Mouse (Mus musculus): ENCODE results near the gene Rfesd.

Gene Rfesd

GRCm38 (mm10) chr13:75981901-75982300 lies 36.6 kb downstream of the Rfesd start:
- no peak for DNase-seq (ENCODE audit: low spot score)

GRCm38 (mm10) chr13:75976649-75977048 lies 41.9 kb downstream of the Rfesd start:
- DNase-seq (ENCODE audit: low spot score), result no peak

DNA sequence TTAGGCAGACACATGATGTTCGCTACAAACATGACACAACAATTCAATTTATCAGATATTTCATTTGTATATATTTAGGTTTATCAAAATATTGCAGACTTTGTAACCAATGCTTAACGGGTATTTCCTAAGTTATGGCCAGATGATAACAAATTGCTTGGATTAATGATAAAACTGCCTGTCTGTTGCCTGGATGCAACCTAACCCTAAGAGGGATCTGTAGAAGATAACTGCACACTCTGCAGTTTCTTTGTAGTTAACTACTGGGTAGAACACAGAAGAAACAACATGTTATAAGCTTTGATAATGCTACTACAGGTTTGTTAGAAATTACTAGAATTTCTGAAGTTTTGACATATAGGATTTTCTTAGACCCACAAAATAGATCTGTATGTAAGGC lies 42.3 kb downstream of the Rfesd start:
- DNase-seq (ENCODE audit: low spot score), result no peak

DNA sequence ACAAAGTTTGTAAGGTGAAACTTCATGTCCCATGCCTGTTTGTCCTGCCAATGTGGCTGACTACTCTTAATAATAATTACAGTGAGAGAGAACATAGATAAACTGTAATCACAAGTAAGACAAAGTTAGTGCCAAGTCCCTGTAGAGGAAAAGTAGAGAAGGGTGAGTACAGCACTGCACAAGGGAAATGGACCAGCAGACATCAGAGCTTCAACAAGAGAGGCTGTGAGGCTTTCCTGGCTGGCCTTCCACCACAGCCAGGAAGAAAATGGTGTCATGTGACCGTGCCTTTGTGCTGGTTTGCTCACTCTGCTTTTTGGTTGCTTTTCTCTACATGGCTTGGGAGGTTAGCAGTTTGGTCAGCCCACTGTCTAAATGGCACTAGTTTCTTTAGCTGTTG lies 42.9 kb downstream of the Rfesd start:
- no peak for DNase-seq (ENCODE audit: low spot score)

GRCm38 (mm10) chr13:75974481-75974880 lies 44.0 kb downstream of the Rfesd start:
- no peak for DNase-seq (ENCODE audit: low spot score)

DNA sequence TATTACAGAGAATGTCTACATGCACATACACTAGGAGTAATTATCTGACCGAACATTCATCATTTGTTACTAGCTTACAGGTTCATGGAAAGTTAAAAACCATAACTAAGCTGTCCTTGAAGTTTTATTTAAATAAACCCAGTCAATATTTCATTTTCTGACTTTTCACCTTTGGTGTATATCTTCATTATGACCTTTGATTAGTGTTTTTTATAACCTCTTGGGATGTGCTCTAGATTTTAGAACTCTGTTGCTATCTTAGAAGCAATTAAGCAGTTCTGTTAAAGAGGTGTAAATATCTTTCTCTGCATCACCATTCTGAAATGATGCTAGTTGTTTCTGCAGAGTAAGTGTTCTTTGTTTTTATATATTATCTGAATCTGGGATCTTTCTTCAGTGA lies 51.7 kb downstream of the Rfesd start, which contains the start of gene Spata9:
TSS of gene Spata9 (plus strand) at position 301 of the 400 bp plus-strand sequence.
- DNase-seq (ENCODE audit: low spot score), result no peak

GRCm38 (mm10) chr13:75955357-75955992 lies 63.0 kb downstream of the Rfesd start:
- no peak for DNase-seq (ENCODE audit: low spot score)
